Mouse (Mus musculus) left cerebral cortex, adult 11 months (tissue): Measurements from ENCODE around the gene Zfp746.

ENCODE experiments used
- DNase-seq: peaks from one replicate; pipeline ENCODE4 v3.0.0; 2022; ENCODE audit warnings: low spot score

The Zfp746 gene

DNA sequence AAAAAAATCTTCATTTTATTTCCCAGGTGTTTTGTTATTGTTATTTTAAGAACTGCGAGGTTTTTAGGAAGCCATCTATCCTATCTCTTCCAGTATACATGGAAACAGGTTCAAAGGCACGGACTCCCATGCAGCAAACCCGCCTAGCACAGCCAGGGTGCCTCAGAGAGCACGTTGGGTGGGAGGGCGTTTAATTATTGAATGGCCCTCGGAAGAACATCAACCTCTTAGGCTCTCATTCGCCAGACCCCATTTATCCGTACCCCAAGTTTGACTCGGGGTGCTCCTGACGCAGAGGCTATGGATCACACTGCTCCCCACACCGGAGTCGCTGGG, 39.3 kb downstream of the Zfp746 start:
- DNase-seq = no peak

DNA sequence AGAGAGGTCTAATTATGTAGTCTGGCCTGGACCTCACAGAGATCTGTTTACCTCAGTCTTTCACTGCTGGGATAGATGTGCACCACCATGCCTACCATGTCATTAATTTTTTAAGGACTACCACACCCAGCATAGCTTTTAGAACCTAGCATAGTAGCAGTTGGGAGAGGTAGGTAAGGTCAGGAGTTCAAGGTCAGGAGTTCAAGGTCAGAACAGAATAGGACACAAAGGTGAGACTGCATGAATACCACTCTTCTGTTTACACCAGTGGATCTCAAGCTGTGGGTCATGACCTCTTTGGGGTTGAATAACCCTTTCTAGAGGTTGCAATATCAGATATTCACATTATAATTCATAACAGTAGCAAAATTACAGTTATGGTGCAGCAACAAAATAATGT, 53.7 kb downstream of the Zfp746 start:
- no peak for DNase-seq

DNA sequence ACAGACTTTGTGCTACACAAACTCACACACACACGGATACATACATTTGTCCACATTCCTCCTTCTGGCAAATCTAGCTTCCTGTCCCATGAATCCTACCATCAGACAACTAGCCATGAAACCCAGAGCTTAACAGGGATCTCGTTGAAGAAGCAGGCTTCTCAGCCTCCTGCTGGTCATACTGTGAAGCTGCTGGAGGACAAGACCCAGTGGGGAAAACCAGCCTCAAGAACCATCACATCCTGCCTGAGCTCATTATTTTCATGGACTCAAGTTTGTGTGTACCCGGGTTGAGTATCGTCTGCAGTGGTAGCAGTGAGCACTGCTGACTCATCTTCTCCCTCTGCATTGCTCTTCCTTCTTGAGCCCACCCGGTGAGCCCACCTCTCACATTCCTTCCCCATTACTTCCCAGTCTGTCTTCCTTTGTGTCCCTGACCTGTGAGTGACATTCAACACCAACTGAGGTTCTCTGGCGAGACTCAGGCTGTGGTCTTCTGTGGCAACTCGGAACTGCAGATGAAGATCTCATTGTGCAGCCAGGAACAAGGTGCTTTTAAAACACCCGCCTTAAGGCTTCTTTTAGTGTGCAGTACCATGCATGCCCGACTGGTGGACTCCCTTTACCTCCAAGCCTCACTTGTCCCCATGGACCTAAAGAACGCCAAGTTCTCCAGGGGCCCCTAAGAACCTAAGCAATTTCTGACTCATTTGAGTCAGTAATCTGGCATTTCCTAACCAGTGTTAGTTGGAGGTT, 60.3 kb downstream of the Zfp746 start:
- DNase-seq = no peak

DNA sequence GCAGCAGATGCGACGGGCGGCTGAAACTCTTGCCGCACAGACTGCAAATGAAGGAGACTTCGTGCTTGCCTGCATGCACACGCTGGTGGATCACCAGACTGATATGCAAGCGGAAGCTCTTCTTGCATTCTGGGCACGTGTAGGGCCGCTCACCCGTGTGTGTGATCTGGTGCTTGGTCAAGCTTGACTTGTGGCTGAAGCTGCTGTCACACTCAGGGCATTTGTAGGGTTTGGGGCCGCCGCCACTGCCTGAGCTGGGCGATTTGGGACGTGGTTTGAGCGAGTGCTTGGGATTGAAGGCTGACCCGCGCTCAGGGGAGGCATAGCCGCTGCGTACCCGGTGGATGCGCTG, 61.4 kb downstream of the Zfp746 start:
- DNase-seq = no peak

DNA sequence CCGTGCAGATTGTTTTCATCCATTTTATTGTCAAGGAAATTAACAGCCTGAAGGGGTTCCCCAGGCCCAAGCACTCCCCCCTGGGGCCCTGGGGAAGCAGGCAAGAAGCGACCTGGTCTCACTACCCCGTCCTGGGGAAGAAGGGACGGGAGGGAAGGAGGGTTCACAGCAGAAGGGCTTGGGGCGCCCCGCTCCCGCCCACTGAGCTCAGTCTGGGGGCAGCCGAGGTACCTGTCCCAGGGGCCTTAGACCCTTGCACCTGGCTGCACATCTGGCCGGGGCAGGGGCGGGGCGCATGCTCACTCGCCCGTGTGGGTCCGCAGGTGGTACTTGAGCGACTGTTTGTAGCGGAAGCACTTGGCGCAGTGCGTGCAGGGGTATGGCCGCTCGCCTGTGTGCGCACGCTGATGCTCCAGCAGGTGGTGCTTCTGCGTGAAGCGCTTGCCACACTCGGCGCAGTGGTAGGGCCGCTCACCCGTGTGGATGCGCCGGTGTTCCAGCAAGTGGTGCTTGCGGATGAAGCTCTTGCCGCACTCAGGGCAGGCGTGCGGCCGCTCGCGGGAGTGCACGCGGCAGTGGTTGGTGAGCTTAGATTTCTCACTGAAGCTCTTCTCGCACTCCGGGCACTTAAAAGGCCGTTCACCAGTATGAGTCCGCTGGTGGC, 61.9 kb downstream of the Zfp746 start:
- DNase-seq = no peak

GRCm38 (mm10) chr6:48022672-48023071, 63.7 kb downstream of the Zfp746 start:
- no peak for DNase-seq

DNA sequence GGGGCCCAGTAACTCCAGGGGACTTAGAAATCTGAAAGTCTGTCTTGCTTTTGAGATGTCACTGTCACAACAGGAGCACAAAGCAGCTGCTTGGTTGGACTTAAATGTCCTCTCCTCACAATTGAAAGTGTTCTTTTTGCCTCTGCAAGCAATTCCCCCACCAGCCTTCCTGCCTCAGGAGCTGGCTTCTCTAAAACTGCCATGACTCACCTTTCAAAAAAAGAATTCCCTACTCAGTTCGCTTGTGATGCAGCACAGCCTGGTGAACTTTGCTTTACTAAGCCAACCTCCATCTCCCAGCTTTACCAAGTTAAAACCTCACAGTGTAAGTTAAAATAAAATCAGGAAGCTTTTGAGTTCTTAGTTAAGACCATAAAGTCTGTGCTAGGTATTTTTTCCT, 64.7 kb downstream of the Zfp746 start:
- DNase-seq = no peak

DNA sequence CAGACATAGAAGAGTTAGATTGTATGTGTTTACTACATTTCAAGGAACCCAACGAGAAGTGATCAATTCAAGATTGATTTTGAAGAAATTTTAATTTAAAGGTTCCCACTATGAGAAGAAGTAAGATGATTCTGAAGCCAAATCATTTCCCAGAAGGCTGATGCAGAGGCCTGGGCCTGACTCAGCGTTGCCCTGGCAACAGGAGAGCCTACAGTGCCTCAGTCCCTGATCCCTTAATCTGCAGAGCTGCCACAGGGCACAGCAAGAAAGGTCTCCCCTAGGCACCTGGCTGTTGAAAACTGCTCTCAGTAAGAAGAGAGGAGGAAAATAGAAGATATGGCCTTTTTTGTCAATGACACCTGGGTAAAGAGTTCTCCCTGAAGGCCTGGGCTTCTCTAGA, 66.4 kb downstream of the Zfp746 start:
- no peak for DNase-seq

- no peak for DNase-seq
Observed at GRCm38 (mm10) chr6:48016841-48017240, 69.6 kb downstream of the Zfp746 start.

DNA sequence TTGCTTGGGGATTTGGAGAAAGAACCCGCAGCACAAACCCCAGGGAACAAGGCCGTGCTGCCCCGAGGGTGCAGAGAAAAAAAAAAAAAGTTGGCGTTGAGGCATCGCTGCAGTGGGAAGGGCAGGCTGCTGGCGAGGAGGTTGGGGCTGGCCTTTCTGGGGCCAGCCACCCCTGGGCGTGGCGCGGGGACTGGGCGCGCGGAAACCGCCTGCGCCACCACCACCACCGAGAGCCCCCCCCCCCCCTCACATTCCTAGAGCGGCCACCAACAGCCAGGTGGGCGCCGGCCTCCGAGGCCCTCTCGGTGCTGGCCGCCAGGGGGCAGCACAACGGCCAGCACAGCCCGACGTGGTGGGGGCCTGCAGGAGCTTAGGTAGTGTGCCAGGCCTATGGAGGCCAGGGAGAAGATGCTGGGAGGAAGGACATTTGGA, 70.3 kb downstream of the Zfp746 start:
- DNase-seq = peak; percentile 32
